Mouse (Mus musculus): ENCODE measurements around the gene Pdf.
"Not testable (repeated sequence)": the region's sequence is repeated elsewhere in the genome, so short reads cannot be mapped to it uniquely, and the experiment has no call there.

The Pdf gene

DNA sequence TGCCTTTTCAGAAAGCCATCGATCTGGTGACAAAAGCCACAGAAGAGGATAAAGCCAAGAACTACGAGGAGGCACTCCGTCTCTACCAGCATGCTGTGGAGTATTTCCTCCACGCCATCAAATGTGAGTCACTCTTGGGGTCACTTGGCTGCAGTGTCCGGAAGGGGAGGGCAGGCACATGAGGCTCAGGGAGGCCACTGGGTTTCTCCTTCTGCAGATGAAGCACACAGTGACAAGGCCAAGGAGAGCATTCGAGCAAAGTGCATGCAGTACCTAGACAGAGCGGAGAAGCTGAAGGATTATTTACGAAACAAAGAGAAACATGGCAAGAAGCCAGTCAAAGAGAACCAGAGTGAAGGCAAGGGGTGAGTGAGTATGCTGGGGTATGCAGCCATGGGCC is 11.8 kb downstream of the Pdf start:
- DNase-seq (ENCODE audit: low read depth, low spot score): no peak

DNA sequence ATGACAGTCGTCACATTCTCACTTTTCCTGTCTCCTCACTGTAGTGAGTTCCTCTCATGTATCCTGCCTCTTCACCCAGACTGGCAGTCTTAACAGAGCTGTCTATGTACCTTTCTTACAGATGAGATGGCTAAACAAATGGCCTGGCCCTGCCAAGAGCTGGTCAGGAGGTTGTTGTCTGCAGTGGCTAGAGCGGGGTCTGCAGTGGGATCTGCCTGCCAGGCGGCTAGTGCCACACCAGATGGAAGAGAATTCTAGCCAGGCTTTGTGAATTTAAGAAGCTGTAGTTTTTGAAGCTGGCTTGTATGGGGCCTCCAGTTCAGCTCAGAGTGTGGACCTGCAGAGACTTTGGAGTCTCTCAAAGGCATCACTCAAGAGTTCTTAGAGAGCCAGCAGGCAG is 12.8 kb downstream of the Pdf start:
- no peak for DNase-seq (ENCODE audit: low read depth, low spot score)

DNA sequence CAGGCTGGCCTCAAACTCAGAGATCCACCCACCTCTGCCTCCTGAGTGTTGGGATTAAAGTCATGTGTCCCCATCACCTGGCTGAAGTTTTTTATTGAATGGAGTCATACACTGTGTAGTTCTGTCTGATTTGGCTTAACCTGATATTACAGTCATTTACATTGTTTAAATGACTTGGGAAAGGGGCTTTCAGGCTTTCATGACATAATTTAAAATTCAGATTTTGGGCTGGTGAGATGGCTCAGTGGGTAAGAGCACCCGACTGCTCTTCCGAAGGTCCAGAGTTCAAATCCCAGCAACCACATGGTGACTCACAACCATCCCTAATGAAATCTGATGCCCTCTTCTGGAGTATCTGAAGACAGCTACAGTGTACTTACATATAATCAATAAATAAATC is 14.8 kb downstream of the Pdf start:
- DNase-seq (ENCODE audit: low read depth, low spot score): not testable (repeated sequence)

DNA sequence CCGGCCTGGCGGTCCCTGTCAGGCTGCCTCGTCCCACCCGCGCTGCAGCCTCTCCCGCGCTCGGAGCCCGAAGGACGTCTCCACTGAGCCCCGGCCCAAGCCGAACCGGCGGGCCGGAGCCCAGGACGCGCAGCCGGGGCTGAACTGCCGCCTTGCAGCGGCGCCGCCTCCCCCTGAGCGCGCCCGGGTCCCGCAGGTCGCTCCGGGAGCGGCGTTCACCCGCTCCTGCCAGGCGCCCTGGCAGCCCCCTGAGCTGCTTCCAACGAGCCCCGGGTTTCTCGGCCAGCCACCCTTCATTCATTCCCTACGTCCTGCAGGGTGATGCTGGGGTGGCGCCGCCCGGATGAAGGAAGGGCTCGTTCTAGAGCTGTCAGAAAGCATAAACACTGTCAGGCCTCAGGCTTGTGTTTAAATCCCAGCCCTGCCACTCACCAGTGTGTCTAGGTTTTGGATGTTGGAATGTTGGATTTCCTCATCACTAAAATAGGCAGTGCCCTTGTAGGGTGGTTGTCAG is 16.8 kb downstream of the Pdf start:
- no peak for DNase-seq (ENCODE audit: low read depth, low spot score)

DNA sequence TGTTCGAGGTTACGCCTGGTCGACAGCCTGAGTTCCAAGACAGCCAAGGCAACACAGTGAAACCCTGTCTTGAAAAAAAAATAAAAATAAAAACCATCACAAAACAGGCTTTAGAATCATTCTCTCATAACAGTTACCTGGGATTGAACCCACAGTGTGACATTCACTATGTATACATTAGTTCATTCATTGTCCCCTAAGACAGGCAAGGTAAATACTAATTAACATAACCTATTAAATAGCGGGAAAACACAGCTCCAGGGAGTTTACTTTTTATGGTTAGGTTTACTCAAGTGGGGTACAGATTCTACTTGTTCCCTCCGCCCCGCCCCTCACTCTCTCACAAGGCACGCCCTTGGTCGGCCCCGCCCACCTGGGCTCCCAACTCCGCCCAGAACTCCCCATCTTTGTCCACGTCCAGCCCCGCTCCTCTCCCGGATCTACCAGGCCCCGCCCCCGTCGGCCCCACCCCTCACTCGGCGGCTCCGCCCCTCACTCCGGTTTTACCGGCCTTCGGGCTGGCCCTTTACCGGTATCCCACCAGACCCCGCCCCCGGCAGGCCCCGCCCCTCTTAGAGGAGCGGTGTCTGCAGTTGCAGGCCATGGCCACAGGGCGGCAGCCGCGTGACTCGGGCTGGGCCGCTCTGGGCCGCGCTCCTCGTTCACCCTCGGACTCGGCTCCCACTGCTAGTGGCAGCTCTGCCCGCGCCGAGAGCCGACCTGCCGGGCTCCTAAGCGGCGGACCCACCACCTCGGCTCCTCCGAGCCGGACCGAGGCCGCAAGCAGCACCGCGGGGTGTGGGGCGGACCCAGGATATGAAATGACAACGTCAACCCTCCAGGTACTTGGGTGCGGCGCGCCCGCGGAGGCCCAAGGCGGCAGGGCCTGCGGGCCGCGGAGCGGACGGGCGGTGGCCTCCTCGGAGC is 17.5 kb downstream of the Pdf start, which contains the start of gene Vps4a:
TSS of gene Vps4a (plus strand) at position 573 of the 927 bp plus-strand sequence.
- peak; percentile 79 for DNase-seq (ENCODE audit: low read depth, low spot score)

DNA sequence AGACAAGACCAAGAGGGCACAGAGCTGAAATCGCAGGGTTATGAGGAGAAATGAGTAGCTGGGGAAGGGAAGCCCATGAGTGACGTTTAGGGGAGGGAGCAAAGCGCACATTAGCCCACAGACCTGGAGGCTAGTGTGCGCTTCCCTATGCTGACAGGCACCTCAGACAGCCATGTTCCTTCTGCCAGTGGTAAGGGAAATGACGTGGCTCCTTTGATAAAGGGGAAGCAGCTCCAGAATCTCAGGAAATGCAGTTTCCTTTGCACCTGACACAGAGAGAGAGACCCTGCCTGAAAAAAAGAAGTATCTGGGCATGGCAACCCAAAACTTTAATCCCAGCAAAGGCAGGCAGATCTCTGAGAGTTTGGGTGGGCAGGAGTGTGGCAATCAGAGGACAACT is 18.4 kb downstream of the Pdf start:
- no peak for DNase-seq (ENCODE audit: low read depth, low spot score)

DNA sequence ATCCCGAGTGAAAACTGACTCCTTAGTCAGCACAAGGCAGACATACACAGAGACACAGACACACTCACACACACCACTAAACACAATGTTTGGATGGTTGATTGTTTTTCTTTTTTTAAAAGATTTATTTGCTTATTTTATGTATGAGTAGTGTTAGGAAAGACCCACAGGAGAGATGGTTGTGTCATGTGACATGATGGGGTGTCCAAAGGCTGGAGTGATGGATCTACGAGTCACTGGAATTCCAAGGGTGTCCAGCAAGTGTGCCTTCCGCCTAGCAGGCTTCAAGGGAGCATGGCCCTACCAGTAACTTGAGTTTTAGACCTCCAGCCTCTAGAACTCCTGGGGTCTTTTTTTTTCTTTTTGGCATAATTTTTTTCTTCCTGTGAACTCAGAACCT is 19.1 kb downstream of the Pdf start:
- no peak for DNase-seq (ENCODE audit: low read depth, low spot score)

DNA sequence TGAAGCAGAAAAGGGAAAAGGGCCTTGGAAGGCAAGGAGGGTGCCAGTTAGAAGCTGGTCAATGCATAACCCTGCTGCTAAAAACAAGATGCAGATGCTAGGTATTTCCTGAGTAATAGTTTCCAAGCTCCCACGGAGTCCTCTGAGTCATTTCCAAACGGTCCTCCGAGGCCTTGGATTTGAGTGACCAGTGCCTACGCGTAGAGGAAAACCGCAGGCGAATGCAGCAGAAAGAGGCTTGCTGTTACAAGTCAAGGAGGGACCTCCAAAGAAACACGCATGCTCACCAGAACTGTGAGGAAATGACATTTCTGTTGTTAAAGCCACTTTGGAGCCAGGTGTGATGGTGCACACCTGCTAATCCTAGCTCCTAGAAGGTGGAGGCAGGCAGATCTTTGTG is 24.9 kb downstream of the Pdf start:
- no peak for DNase-seq (ENCODE audit: low read depth, low spot score)

DNA sequence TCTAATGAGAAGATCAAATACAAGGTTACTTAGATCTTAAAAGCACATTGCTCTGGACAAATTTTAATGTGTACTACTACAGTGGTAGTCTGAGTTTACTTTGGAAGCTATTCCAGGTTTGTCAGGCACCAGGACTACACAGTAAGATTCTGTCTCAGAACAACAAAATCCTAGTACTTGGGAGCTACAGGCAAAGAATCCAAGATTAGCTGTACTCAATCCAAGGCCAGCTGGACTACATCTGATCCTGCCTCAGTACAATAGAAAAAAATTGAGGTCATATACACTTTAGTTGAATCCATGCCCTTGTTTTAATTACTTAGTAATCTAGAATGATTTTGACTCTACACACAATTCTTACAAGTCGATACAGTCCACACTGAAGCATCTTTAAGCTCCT is 33.5 kb downstream of the Pdf start:
- no peak for DNase-seq (ENCODE audit: low read depth, low spot score)

DNA sequence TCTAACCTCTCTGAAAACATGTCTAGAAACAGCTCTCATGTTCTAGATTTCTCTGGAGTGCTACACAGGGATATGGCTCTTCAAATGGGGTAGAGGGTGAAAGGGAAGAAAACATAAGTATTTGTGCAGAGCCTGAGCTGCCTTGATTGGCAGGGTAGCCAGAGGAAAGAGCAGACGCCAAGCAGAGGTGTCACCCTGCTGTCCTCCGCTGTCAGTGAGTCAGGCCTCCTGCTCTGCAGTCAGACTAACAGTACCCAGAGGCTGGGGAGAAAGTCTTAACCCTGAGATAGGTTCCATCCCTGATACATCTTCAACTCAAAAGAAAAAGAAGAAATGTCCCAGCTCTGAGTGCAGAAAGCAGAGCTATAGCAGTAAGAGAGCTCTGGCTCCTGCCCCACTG is 35.7 kb downstream of the Pdf start:
- no peak for DNase-seq (ENCODE audit: low read depth, low spot score)

DNA sequence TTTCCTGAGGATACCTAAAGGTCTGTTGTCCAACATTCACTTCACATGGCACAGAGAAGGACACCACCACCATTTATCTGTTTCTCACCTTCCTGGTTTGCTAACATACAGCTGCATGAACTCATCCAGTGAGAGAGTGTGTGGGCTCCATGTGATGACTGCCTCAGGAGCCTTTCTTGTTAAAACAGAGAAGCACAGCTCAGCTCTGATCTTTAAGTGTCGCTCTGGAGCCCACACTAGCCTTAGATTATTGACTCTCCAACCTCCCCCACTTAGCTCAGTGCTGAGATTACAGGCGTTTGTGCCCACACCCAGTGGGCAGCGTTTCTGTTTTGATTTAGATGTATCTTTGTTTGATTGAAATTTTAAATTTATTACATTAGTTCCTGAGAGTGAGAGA is 40.6 kb downstream of the Pdf start:
- DNase-seq (ENCODE audit: low read depth, low spot score): no peak

DNA sequence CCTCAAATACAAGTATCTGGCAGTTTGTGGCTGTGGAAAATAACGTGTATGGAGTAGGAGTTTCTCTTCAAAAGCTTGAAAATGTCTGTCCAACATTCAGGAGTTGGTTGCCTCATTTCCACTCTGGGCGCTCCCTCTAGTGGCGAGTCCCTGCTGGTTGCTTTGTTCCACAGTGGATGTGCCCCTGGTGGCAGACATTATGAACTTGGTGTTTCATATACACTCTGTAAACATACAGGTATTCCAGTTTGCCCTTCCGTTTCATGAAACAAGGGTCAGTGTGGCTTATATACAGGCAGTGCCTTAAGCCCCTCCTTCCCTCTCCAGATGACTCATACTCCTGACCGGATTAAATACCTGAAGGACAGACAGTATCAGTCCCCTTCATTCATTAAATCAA is 45.9 kb downstream of the Pdf start:
- peak; percentile 67 for DNase-seq (ENCODE audit: low read depth, low spot score)

DNA sequence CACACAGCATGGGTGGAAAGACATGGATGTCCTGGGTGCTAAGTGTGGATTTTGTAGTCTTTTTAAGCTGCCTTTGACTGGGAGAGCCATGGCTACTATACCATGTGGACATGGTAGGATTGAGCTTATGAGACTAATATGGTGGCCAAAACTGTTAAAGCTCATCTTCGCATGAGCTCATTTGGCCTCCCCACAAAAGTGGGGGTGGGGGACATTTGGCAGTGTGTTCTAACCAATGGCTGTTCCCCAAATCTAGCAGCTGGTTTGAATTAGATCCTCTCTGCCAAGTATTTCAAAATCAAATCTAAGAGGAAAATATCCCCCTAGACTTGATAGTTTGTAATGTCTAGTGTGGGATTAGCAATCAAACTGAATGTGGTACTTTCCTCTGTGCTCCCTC is 49.3 kb downstream of the Pdf start:
- peak; percentile 26 for DNase-seq (ENCODE audit: low read depth, low spot score)

DNA sequence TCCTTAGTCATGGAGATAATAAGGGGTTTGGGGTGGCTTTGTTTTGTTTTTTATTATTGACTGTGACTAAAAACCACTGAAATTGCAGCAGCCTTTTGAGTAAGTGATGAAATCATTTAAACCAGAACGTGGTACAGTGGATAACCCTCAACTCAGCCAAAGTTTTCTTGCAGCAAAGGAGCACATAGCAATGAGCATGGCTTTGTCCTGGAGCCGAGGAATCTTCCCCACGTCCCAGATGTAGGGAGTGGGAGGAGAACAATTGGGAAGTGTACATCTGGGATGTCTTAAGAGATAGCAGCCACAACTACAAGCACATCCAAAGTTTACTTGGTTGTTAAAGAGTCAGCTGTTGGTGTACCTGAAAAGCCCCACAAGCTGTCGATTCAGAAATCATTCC is 51.0 kb downstream of the Pdf start:
- DNase-seq (ENCODE audit: low read depth, low spot score): no peak

DNA sequence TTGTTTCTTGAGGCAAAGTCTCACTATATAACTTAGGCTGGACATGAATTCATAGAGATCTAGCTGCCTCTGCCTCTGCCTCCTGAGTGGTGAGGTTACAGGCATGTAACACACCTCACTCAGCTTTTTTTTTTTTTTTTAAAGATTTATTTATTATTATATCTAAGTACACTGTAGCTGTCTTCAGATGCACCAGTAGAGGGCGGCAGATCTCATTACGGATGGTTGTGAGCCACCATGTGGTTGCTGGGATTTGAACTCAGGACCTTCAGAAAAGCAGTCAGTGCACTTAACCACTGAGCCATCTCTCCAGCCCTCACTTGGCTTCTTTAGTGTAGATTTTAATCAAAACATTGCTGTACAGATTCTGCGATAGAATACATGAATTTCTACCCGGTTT is 52.1 kb downstream of the Pdf start:
- DNase-seq (ENCODE audit: low read depth, low spot score): not testable (repeated sequence)
